Mouse (Mus musculus): ENCODE data around the gene Supt7l. TPM values are rescaled to one million over a fixed set of nuclear protein-coding genes. Genes with fewer than 3 reads are reported as not detected.
"Not testable (repeated sequence)": the region's sequence is repeated elsewhere in the genome, so short reads cannot be mapped to it uniquely, and the experiment has no call there.

Gene Supt7l
- polyA plus RNA-seq (2014; fragmentation: Nextera tagmentation; extraction: Ambion mirVana), result 18.0 and 18.3 TPM in 2 replicates

DNA sequence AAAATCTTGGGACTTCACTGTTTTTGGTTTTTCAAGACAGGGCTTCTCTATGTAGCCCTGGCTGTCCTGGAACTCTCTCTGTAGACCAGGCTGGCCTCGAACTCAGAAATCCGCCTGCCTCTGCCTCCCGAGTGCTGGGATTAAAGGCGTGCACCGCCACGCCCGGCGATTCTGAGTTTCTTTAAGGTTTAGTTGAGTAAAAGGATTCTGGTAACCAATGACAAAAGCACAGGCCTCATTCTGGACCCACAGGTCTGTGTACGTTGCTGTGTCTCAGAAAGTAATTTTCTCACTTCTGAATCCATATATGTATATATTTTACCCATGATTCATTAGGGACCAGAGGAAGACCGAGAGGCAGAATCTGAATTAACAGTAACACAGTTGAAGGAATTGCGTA lies at the start of gene Supt7l:
TSS of gene Supt7l (minus strand) at position 101 of the 400 bp plus-strand sequence.
- Histone ChIP-seq H3K9ac (replicated peaks; ENCODE audit: low read length) (peak within 1 kb of the TSS; percentile 71), H3K4me3 (replicated peaks; ENCODE audit: low read depth, low read length) (peak within 1 kb of the TSS; percentile 80), H3K27ac (replicated peaks; ENCODE audit: low read depth, low read length) (peak within 1 kb of the TSS; percentile 73), H3K4me1 (ENCODE audit: control insufficient read depth, insufficient read depth, low read length) (peaks cover 22% of the 10 kb centered on the region), H3K4me2 (ENCODE audit: low read length) (peak within 1 kb of the TSS; percentile 89), H3K36me3 (ENCODE audit: control insufficient read depth, insufficient read depth, low read length) (peaks cover 36% of the 10 kb centered on the region)
- WGBS, result 85% methylated on average over 11 of the region's 11 CpGs
- ATAC-seq (ENCODE audit: low FRiP score, low TSS enrichment); H3K27me3 ChIP-seq (ENCODE audit: control insufficient read depth, insufficient read depth, low read length); H3K9me3 ChIP-seq (ENCODE audit: control insufficient read depth, low read length); DNase-seq: not testable (repeated sequence)

DNA sequence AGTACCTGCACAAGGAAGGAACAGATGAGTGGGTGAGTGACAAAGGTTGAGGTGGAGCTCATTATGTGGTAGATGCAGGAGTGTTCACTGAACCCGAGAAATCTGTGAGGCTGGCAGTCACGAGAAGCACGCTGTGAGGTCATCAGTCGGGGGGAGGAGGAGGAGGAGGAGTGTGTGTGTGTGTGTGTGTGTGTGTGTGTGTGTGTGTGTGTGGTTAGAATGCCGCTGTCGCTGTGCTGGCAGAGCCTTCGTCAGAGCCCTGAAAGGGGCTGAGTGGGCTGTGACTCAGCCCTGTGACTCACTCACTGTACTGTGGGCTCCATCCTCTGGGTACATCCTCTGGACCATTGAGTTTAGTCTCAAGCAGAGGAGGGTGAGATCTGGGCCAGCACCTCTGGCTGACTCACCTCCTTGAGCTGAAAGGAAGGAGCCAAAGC lies 49.0 kb upstream of the Supt7l start:
- no peak overlapping the region for H3K4me2 ChIP-seq (ENCODE audit: low read length)
- no peaks in the 10 kb centered on the region for H3K27me3 ChIP-seq (ENCODE audit: control insufficient read depth, insufficient read depth, low read length)
- H3K27ac ChIP-seq (replicated peaks; ENCODE audit: low read depth, low read length), result no peak overlapping the region
- no peaks in the 10 kb centered on the region for H3K36me3 ChIP-seq (ENCODE audit: control insufficient read depth, insufficient read depth, low read length)
- no peaks in the 10 kb centered on the region for H3K9me3 ChIP-seq (ENCODE audit: control insufficient read depth, low read length)
- ATAC-seq (ENCODE audit: low FRiP score, low TSS enrichment), result no peak
- no peak for DNase-seq
- H3K9ac ChIP-seq (replicated peaks; ENCODE audit: low read length), result no peak overlapping the region
- H3K4me1 ChIP-seq (ENCODE audit: control insufficient read depth, insufficient read depth, low read length), result no peaks in the 10 kb centered on the region
- 84% methylated on average over 7 of the region's 7 CpGs for WGBS
- no peak overlapping the region for H3K4me3 ChIP-seq (replicated peaks; ENCODE audit: low read depth, low read length)

DNA sequence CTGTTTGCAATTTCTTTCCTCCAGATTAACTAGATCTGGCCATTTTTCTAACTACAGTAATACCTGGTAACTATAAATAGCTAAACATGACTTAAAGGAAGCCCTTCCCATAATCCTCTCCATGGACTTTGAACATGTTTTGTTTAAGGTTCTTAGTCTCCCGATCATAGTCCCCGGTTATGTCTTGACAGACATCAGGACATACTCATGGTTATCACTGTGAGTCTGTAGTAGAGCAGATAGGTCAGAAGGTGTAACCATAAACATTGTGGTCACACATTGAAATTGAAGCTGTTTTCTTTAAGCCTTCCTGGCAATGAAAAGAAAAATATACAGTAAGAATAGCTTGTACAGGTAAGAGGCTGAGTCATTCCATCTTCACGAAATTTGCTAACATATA lies 46.1 kb upstream of the Supt7l start:
- WGBS, result 96% methylated on average over 3 of the region's 3 CpGs
- Histone ChIP-seq H3K4me1 (ENCODE audit: control insufficient read depth, insufficient read depth, low read length) (peaks cover 6% of the 10 kb centered on the region), H3K9ac (replicated peaks; ENCODE audit: low read length) (no peak overlapping the region), H3K4me2 (ENCODE audit: low read length) (no peak overlapping the region), H3K9me3 (ENCODE audit: control insufficient read depth, low read length) (no peaks in the 10 kb centered on the region), H3K27ac (replicated peaks; ENCODE audit: low read depth, low read length) (no peak overlapping the region), H3K4me3 (replicated peaks; ENCODE audit: low read depth, low read length) (no peak overlapping the region), H3K27me3 (ENCODE audit: control insufficient read depth, insufficient read depth, low read length) (no peaks in the 10 kb centered on the region), H3K36me3 (ENCODE audit: control insufficient read depth, insufficient read depth, low read length) (no peaks in the 10 kb centered on the region)
- no peak for ATAC-seq (ENCODE audit: low FRiP score, low TSS enrichment)
- DNase-seq, result no peak

DNA sequence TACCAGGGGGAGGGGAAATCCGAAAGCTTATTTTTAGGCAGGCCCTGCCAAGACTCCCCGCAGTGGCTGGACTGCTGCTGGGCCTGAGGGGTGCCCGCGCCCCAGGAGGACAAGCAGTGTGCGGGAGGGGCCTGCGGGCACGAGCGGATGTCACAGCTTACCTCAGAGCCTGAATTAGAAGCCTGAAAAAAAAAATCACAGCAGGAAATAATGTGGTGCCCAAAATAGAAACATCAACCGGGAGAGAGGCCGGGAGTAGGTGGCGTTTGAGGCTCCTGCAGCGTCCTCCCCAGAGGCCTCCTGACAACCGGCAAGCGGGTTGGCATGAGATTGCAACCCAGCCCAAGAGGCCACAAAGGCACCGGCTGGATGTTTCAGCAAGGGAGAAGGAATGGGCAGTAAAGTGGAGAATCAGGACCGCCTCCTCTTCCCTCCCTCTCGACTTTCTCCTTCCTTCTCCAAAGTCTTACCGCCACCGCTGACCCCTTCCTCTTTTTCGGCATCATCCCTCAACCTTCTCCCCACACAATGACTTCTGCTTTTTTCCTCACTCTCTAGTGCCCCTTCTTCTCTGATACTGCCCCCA lies 43.5 kb upstream of the Supt7l start:
- no peaks in the 10 kb centered on the region for H3K27me3 ChIP-seq (ENCODE audit: control insufficient read depth, insufficient read depth, low read length)
- H3K4me1 ChIP-seq (ENCODE audit: control insufficient read depth, insufficient read depth, low read length), result peaks cover 6% of the 10 kb centered on the region
- 10% methylated on average over 20 of the region's 20 CpGs for WGBS
- no peaks in the 10 kb centered on the region for H3K9me3 ChIP-seq (ENCODE audit: control insufficient read depth, low read length)
- no peaks in the 10 kb centered on the region for H3K36me3 ChIP-seq (ENCODE audit: control insufficient read depth, insufficient read depth, low read length)
- H3K4me3 ChIP-seq (replicated peaks; ENCODE audit: low read depth, low read length), result no peak overlapping the region
- ATAC-seq (ENCODE audit: low FRiP score, low TSS enrichment) (no peak), DNase-seq (peak; percentile 40)
- peak overlapping the region; percentile 40 for H3K4me2 ChIP-seq (ENCODE audit: low read length)
- H3K27ac ChIP-seq (replicated peaks; ENCODE audit: low read depth, low read length), result 0 out of 2 replicates have a peak overlapping the region, but pooled peaks have one; percentile 2
- peak overlapping the region; percentile 26; the same call in 1 of the 2 replicates for H3K9ac ChIP-seq (replicated peaks; ENCODE audit: low read length)

DNA sequence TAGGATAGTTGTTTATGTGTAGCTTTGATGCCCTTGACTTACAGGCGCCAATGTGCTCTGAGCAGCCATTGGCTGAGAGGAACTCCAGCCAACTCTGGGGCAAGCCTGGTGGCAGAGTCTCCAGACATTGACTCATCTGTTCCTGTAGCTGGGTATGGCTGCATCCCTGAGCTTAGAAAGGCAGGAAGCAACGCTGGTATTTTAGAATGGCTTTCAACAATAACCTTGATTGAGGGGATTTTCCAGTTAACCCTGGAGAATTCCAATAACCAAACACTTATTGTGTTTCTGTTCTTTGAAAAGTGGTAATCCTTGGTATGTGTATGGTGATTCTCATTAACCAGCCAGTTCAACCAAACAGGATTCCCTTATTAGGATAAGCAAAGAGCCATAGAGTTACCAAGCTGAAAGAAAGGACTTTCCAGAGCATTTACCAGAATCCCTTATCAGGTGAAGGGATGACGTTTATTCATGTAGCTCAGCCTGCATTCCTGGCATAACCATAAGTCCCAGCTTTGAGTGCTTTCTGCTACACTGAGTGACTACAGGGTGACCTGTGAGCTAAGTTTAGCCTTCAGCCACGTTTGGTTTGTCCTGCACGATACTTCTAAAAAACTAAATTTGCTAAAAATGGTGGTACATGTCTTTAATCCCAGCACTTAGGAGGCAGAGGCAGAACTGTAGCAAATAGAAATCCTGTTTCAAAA lies 40.5 kb upstream of the Supt7l start:
- no peak for DNase-seq
- WGBS, result 88% methylated on average over 5 of the region's 5 CpGs
- H3K4me3 ChIP-seq (replicated peaks; ENCODE audit: low read depth, low read length), result no peak overlapping the region
- H3K4me2 ChIP-seq (ENCODE audit: low read length), result no peak overlapping the region
- no peaks in the 10 kb centered on the region for H3K9me3 ChIP-seq (ENCODE audit: control insufficient read depth, low read length)
- H3K27me3 ChIP-seq (ENCODE audit: control insufficient read depth, insufficient read depth, low read length), result no peaks in the 10 kb centered on the region
- H3K27ac ChIP-seq (replicated peaks; ENCODE audit: low read depth, low read length), result no peak overlapping the region
- no peak for ATAC-seq (ENCODE audit: low FRiP score, low TSS enrichment)
- no peak overlapping the region for H3K9ac ChIP-seq (replicated peaks; ENCODE audit: low read length)
- no peaks in the 10 kb centered on the region for H3K36me3 ChIP-seq (ENCODE audit: control insufficient read depth, insufficient read depth, low read length)
- H3K4me1 ChIP-seq (ENCODE audit: control insufficient read depth, insufficient read depth, low read length), result peaks cover 6% of the 10 kb centered on the region

DNA sequence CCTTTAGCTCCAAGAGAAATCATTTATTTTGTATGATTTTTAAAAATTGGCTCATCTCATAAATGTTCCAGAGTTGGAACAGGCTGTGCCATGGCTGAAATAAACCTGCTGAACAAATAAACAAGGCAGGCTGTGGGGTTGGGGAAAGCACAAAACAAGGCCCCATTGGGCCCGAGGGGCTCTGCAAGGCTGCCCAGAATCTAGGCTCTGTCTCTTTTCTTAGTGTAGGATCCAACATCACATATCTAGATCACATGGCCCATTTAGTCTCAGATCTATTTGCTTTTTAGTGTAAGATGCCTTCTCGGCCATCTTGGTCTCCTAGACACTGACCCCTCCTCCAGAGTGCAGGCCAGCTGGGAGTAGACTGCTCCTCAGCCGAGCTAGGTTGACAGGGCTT lies 38.9 kb upstream of the Supt7l start:
- ATAC-seq (ENCODE audit: low FRiP score, low TSS enrichment) (no peak), DNase-seq (no peak)
- peaks cover 9% of the 10 kb centered on the region for H3K36me3 ChIP-seq (ENCODE audit: control insufficient read depth, insufficient read depth, low read length)
- H3K4me1 ChIP-seq (ENCODE audit: control insufficient read depth, insufficient read depth, low read length), result peaks cover 6% of the 10 kb centered on the region
- 47% methylated on average over 3 of the region's 3 CpGs for WGBS
- no peaks in the 10 kb centered on the region for H3K9me3 ChIP-seq (ENCODE audit: control insufficient read depth, low read length)
- no peaks in the 10 kb centered on the region for H3K27me3 ChIP-seq (ENCODE audit: control insufficient read depth, insufficient read depth, low read length)
- no peak overlapping the region for H3K9ac ChIP-seq (replicated peaks; ENCODE audit: low read length)
- H3K4me3 ChIP-seq (replicated peaks; ENCODE audit: low read depth, low read length), result no peak overlapping the region
- no peak overlapping the region for H3K27ac ChIP-seq (replicated peaks; ENCODE audit: low read depth, low read length)
- H3K4me2 ChIP-seq (ENCODE audit: low read length), result no peak overlapping the region

DNA sequence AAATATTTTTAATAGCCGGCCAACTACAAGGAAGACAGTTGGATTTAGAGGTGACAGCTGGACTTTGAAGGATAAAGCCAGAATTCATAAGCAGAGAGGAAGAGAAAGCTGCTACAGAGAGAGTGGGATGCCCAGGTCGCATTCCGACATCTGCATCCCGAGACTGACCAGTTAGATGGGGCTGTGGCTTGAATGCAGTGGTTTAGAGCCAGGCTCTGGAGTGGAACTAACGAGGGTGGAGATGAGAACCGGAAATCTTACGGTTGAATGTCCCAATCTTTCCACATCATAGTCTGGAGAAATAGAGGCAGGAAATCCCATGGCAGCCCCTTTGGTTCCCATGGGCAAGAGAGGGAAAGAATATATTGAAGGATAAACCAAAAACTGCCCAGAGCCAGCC lies 38.4 kb upstream of the Supt7l start:
- no peak for DNase-seq
- Histone ChIP-seq H3K4me1 (ENCODE audit: control insufficient read depth, insufficient read depth, low read length) (peaks cover 3% of the 10 kb centered on the region), H3K9ac (replicated peaks; ENCODE audit: low read length) (no peak overlapping the region), H3K4me2 (ENCODE audit: low read length) (no peak overlapping the region), H3K4me3 (replicated peaks; ENCODE audit: low read depth, low read length) (no peak overlapping the region), H3K36me3 (ENCODE audit: control insufficient read depth, insufficient read depth, low read length) (peaks cover 9% of the 10 kb centered on the region), H3K27me3 (ENCODE audit: control insufficient read depth, insufficient read depth, low read length) (no peaks in the 10 kb centered on the region), H3K9me3 (ENCODE audit: control insufficient read depth, low read length) (no peaks in the 10 kb centered on the region), H3K27ac (replicated peaks; ENCODE audit: low read depth, low read length) (no peak overlapping the region)
- 78% methylated on average over 7 of the region's 7 CpGs for WGBS
- ATAC-seq (ENCODE audit: low FRiP score, low TSS enrichment), result no peak

DNA sequence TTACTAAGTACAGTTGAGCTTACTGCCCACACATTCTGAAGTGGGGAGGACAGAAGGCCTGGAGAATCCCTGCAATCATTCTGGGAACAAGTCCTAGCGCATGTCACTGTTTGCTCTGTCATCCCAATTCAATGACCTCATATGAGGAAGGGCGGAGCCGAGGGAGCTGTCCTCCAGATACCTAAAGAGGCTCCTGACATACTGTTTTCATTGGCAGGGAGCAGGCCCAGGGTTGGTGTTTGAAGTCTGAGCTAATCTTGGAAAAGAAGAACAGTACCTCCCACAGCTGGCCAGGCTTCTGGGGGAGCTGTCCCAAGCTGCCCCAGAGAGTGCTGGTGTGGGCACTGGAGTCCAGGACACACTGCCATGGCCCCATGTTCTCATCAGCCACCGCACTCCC lies 37.4 kb upstream of the Supt7l start:
- Histone ChIP-seq H3K27me3 (ENCODE audit: control insufficient read depth, insufficient read depth, low read length) (no peaks in the 10 kb centered on the region), H3K4me3 (replicated peaks; ENCODE audit: low read depth, low read length) (no peak overlapping the region), H3K4me2 (ENCODE audit: low read length) (no peak overlapping the region), H3K9ac (replicated peaks; ENCODE audit: low read length) (no peak overlapping the region), H3K27ac (replicated peaks; ENCODE audit: low read depth, low read length) (no peak overlapping the region), H3K36me3 (ENCODE audit: control insufficient read depth, insufficient read depth, low read length) (peaks cover 16% of the 10 kb centered on the region), H3K4me1 (ENCODE audit: control insufficient read depth, insufficient read depth, low read length) (no peaks in the 10 kb centered on the region), H3K9me3 (ENCODE audit: control insufficient read depth, low read length) (no peaks in the 10 kb centered on the region)
- DNase-seq (no peak), ATAC-seq (ENCODE audit: low FRiP score, low TSS enrichment) (no peak)
- whole genome bisulfite sequencing, result 88% methylated on average over 4 of the region's 4 CpGs

DNA sequence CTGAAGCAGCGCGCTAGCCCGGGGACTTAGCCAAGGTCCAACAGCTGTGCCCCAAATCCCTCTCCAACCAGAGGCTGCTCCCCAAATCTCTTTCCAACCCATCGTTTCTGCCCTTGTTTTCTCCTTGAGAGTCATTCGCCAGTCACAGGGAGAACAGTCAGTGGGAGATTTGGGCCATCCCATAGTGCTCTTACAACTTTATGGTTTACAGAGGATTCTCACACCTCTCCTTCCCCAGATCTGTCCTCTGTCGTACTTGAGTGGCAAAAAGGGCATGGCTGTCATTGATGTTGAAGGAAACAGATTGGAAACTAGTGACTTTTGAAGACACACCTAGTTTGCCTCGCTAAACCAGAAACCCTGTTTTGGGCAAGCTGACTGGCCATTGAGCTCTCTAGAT lies 36.3 kb upstream of the Supt7l start:
- ATAC-seq (ENCODE audit: low FRiP score, low TSS enrichment), result no peak
- 49% methylated on average over 7 of the region's 7 CpGs for WGBS
- Histone ChIP-seq H3K36me3 (ENCODE audit: control insufficient read depth, insufficient read depth, low read length) (peaks cover 24% of the 10 kb centered on the region), H3K27ac (replicated peaks; ENCODE audit: low read depth, low read length) (no peak overlapping the region), H3K9ac (replicated peaks; ENCODE audit: low read length) (no peak overlapping the region), H3K4me1 (ENCODE audit: control insufficient read depth, insufficient read depth, low read length) (no peaks in the 10 kb centered on the region), H3K9me3 (ENCODE audit: control insufficient read depth, low read length) (no peaks in the 10 kb centered on the region), H3K27me3 (ENCODE audit: control insufficient read depth, insufficient read depth, low read length) (no peaks in the 10 kb centered on the region), H3K4me2 (ENCODE audit: low read length) (no peak overlapping the region), H3K4me3 (replicated peaks; ENCODE audit: low read depth, low read length) (no peak overlapping the region)
- DNase-seq, result no peak
